ENCODE assay signal across 13 mouse cellular contexts in the genomic region with DNA sequence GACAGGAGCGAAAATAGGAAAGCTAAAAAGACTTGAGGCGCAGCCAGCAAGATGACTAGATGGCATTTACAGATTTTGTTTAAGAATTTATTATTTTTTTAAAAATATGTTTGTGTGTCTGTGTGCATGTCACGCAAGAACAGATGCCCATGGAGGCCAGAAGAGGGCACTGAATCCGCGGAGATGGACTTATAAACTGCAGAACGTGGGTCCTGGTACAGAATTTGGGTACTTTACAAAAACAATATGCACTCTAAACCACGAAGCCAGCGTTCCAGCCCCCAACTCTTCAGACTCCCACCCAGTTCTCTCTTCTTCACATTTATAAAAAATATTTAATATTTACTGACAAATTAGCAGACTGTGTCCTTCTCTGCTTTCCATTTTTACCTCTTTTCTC. TPM values are rescaled to one million over a fixed set of nuclear protein-coding genes. Genes with fewer than 3 reads are reported as not detected.
DNase-seq lines count a peak whose midpoint lies in the region; ATAC-seq and TF ChIP-seq lines count a peak whose summit lies in the region.
"Had no signal": no experiment of that assay in that cellular context is flagged by ENCODE, and none has a peak within 500 bp of the region (broad histone marks: within the 10 kb centered on the region; RNA-seq: fewer than 3 reads in every experiment).

No protein-coding gene starts in this region.

- peak overlapping the region; percentile 89; the same call in 1 of the 2 replicates for H3K4me3 ChIP-seq in heart, embryonic 13.5 days
- H3K4me3 ChIP-seq in heart, adult 2 months: no peak overlapping the region
- H3K4me3 ChIP-seq in midbrain, embryonic 10.5 days: peak overlapping the region; percentile 97
- H3K4me3 ChIP-seq in midbrain, postnatal 0 days (ENCODE audit: low read depth, low read length): no peak overlapping the region
- peak overlapping the region; percentile 80; the same call in 1 of the 2 replicates for H3K4me3 ChIP-seq in embryonic facial prominence, embryonic 14.5 days (ENCODE audit: low read depth, low read length)
- H3K4me3 ChIP-seq in stomach, embryonic 14.5 days (ENCODE audit: low read depth, low read length): no peak overlapping the region

- H3K27me3 ChIP-seq in heart, embryonic 13.5 days (replicated peaks): no peaks in the 10 kb centered on the region
- H3K27me3 ChIP-seq in heart, adult 2 months (ENCODE audit: control insufficient read depth, insufficient read depth, low read length): no peaks in the 10 kb centered on the region
- no peaks in the 10 kb centered on the region for H3K27me3 ChIP-seq in midbrain, embryonic 10.5 days (ENCODE audit: low read depth, poor library complexity, severe bottlenecking)
- no peaks in the 10 kb centered on the region for H3K27me3 ChIP-seq in midbrain, postnatal 0 days (ENCODE audit: insufficient read depth, low read length)
- no peaks in the 10 kb centered on the region for H3K27me3 ChIP-seq in embryonic facial prominence, embryonic 14.5 days (replicated peaks; ENCODE audit: control insufficient read depth, insufficient read depth, low read length)
- no peaks in the 10 kb centered on the region for H3K27me3 ChIP-seq in stomach, embryonic 14.5 days (ENCODE audit: control insufficient read depth, insufficient read depth, low read length)

- H3K4me1 ChIP-seq in heart, embryonic 13.5 days: peaks cover 24% of the 10 kb centered on the region
- H3K4me1 ChIP-seq in heart, adult 2 months (ENCODE audit: control insufficient read depth, insufficient read depth, low read length): peaks cover 9% of the 10 kb centered on the region
- peaks cover 22% of the 10 kb centered on the region for H3K4me1 ChIP-seq in midbrain, embryonic 10.5 days
- peaks cover 6% of the 10 kb centered on the region; the same call in 1 of the 2 replicates for H3K4me1 ChIP-seq in midbrain, postnatal 0 days (ENCODE audit: insufficient read depth, low read length)
- peaks cover 17% of the 10 kb centered on the region for H3K4me1 ChIP-seq in embryonic facial prominence, embryonic 14.5 days (ENCODE audit: control insufficient read depth, insufficient read depth, low read length)
- H3K4me1 ChIP-seq in stomach, embryonic 14.5 days (ENCODE audit: control insufficient read depth, insufficient read depth, low read length): peaks cover 12% of the 10 kb centered on the region

- DNase-seq in heart, adult 2 months: no peak
- DNase-seq in midbrain, embryonic 10.5 days (ENCODE audit: low spot score): no peak
- DNase-seq in midbrain, postnatal 0 days (ENCODE audit: low spot score): no peak
- DNase-seq in embryonic facial prominence, embryonic 14.5 days (ENCODE audit: low spot score): no peak
- DNase-seq in right cerebral cortex, postnatal 10 days (ENCODE audit: low spot score in 2 of 2): no peak
- no peak for DNase-seq in retina, embryonic 14.5 days (ENCODE audit: low spot score)
- DNase-seq: adrenal gland, adult 8-10 months; cerebellum, adult 2 months; heart, postnatal 4 days had no signal

- peak overlapping the region; percentile 66; the same call in 1 of the 2 replicates for H3K9ac ChIP-seq in heart, embryonic 13.5 days
- no peak overlapping the region for H3K9ac ChIP-seq in heart, adult 2 months (ENCODE audit: low read depth, low read length)
- no peak overlapping the region for H3K9ac ChIP-seq in midbrain, postnatal 0 days (replicated peaks; ENCODE audit: low read length, poor library complexity, severe bottlenecking)
- H3K9ac ChIP-seq in embryonic facial prominence, embryonic 14.5 days (ENCODE audit: low read depth, low read length): peak overlapping the region; percentile 95; the same call in 1 of the 2 replicates
- no peak overlapping the region for H3K9ac ChIP-seq in stomach, embryonic 14.5 days (replicated peaks; ENCODE audit: low read depth, low read length)

- peaks cover 25% of the 10 kb centered on the region for H3K36me3 ChIP-seq in heart, embryonic 13.5 days
- H3K36me3 ChIP-seq in heart, adult 2 months (ENCODE audit: control insufficient read depth, insufficient read depth, low read length): peaks cover 16% of the 10 kb centered on the region
- peaks cover 29% of the 10 kb centered on the region for H3K36me3 ChIP-seq in midbrain, embryonic 10.5 days
- no peaks in the 10 kb centered on the region for H3K36me3 ChIP-seq in midbrain, postnatal 0 days (ENCODE audit: insufficient read depth, low read length)
- peaks cover 13% of the 10 kb centered on the region; the same call in 1 of the 2 replicates for H3K36me3 ChIP-seq in embryonic facial prominence, embryonic 14.5 days (ENCODE audit: control insufficient read depth, insufficient read depth, low read length)
- H3K36me3 ChIP-seq in stomach, embryonic 14.5 days (ENCODE audit: control insufficient read depth, insufficient read depth, low read length): peaks cover 6% of the 10 kb centered on the region; the same call in 1 of the 2 replicates

- no peak for TF ChIP-seq POLR2A in heart, adult 2 months (IDR thresholded peaks at IDR 0.05; ENCODE audit: insufficient read depth, low read depth, low read length)

- H3K4me2 ChIP-seq in heart, embryonic 13.5 days: peak overlapping the region; percentile 79
- no peak overlapping the region for H3K4me2 ChIP-seq in midbrain, postnatal 0 days (ENCODE audit: low read depth, low read length, poor library complexity, severe bottlenecking)
- peak overlapping the region; percentile 71 for H3K4me2 ChIP-seq in embryonic facial prominence, embryonic 14.5 days (ENCODE audit: low read depth, low read length)
- H3K4me2 ChIP-seq in stomach, embryonic 14.5 days (replicated peaks; ENCODE audit: low read depth, low read length): peak overlapping the region; percentile 65

- peaks cover 7% of the 10 kb centered on the region for H3K79me2 ChIP-seq in heart, adult 2 months (replicated peaks; ENCODE audit: control insufficient read depth, insufficient read depth, low read length)

- TF ChIP-seq EP300 in heart, adult 2 months (IDR thresholded peaks at IDR 0.05; ENCODE audit: insufficient read depth, low read depth, low read length): no peak

- no peak for ATAC-seq in heart, embryonic 13.5 days (ENCODE audit: extremely low read depth, insufficient number of reproducible peaks, low FRiP score, low TSS enrichment)
- no peak for ATAC-seq in midbrain, postnatal 0 days (ENCODE audit: low FRiP score)
- no peak for ATAC-seq in embryonic facial prominence, embryonic 14.5 days (ENCODE audit: low read depth)
- no peak for ATAC-seq in stomach, embryonic 14.5 days (ENCODE audit: insufficient number of reproducible peaks, insufficient read depth, low FRiP score, low read depth)

- intact Hi-C loops in heart, adult 2 months (cut with DNase I): loop anchor here (2.0 to 10.0 kb wide), 3 partner anchors 42 to 306 kb away; a partner anchor contains a TSS

- H3K9me3 ChIP-seq in heart, embryonic 13.5 days: no peaks in the 10 kb centered on the region
- H3K9me3 ChIP-seq in midbrain, embryonic 10.5 days (replicated peaks): no peaks in the 10 kb centered on the region
- no peaks in the 10 kb centered on the region for H3K9me3 ChIP-seq in midbrain, postnatal 0 days (ENCODE audit: low read length)
- H3K9me3 ChIP-seq in embryonic facial prominence, embryonic 14.5 days (ENCODE audit: control insufficient read depth, low read length): no peaks in the 10 kb centered on the region
- H3K9me3 ChIP-seq in stomach, embryonic 14.5 days (ENCODE audit: control insufficient read depth, low read depth, low read length): no peaks in the 10 kb centered on the region
- H3K9me3 ChIP-seq: G1E had no signal

- WGBS in heart, embryonic 13.5 days: 70% methylated on average over 8 of the region's 8 CpGs
- WGBS in heart, adult 2 months: 73% methylated on average over 8 of the region's 8 CpGs
- WGBS in midbrain, embryonic 10.5 days: 70% methylated on average over 8 of the region's 8 CpGs
- 74% methylated on average over 8 of the region's 8 CpGs for WGBS in midbrain, postnatal 0 days
- 73% methylated on average over 8 of the region's 8 CpGs for WGBS in embryonic facial prominence, embryonic 14.5 days
- 76% methylated on average over 8 of the region's 8 CpGs for WGBS in stomach, embryonic 14.5 days

- TF ChIP-seq CTCF in heart, adult 2 months (IDR thresholded peaks at IDR 0.05): no peak
- TF ChIP-seq CTCF in midbrain, postnatal 0 days (IDR thresholded peaks at IDR 0.05): no peak

- no peak overlapping the region for H3K27ac ChIP-seq in heart, embryonic 13.5 days (replicated peaks)
- no peak overlapping the region for H3K27ac ChIP-seq in heart, adult 2 months
- H3K27ac ChIP-seq in midbrain, embryonic 10.5 days (replicated peaks): no peak overlapping the region
- H3K27ac ChIP-seq in midbrain, postnatal 0 days (ENCODE audit: low read depth, low read length): no peak overlapping the region
- H3K27ac ChIP-seq in embryonic facial prominence, embryonic 14.5 days (replicated peaks; ENCODE audit: low read depth, low read length): no peak overlapping the region
- no peak overlapping the region for H3K27ac ChIP-seq in stomach, embryonic 14.5 days (ENCODE audit: low read length)
- H3K27ac ChIP-seq: macrophage had no signal

RNA-seq across cellular contexts. Expression of a gene that starts 1.2 kb away (rescaled TPM):
- polyA plus RNA-seq in heart, embryonic 13.5 days (2015; fragmentation: Nextera tagmentation; extraction: Ambion mirVana): 12.1 and 17.3 TPM in 2 replicates
- 10 to 100 TPM; 25.7 to 27.3 TPM for total RNA-seq in heart, adult 2 months (2021)
- 8.6 and 17.5 TPM in 2 replicates for polyA plus RNA-seq in heart, adult 2 months (2012; rRNA removed)
- polyA plus RNA-seq in midbrain, embryonic 10.5 days (2016; fragmentation: Nextera tagmentation; extraction: Ambion mirVana): 49.4 and 52.8 TPM in 2 replicates
- 34.5 and 41.4 TPM in 2 replicates for total RNA-seq in midbrain, postnatal 0 days (2014; rRNA removed)
- 41.8 and 46.7 TPM in 2 replicates for polyA plus RNA-seq in midbrain, postnatal 0 days (2015; fragmentation: Nextera tagmentation; extraction: Ambion mirVana)
- polyA plus RNA-seq in embryonic facial prominence, embryonic 14.5 days (2014; fragmentation: Nextera tagmentation; extraction: Ambion mirVana): 39.8 and 53.0 TPM in 2 replicates
- 61.9 and 62.0 TPM in 2 replicates for polyA plus RNA-seq in stomach, embryonic 14.5 days (2014; fragmentation: Nextera tagmentation; extraction: Ambion mirVana)

RNA-seq across cellular contexts. Expression of a gene that starts 20.5 kb away (rescaled TPM):
- 1.2 and 1.3 TPM in 2 replicates for polyA plus RNA-seq in heart, embryonic 13.5 days (2015; fragmentation: Nextera tagmentation; extraction: Ambion mirVana)
- under 1 TPM; 0.18 to 0.23 TPM for total RNA-seq in heart, adult 2 months (2021)
- 0.06 and 0.32 TPM in 2 replicates for polyA plus RNA-seq in heart, adult 2 months (2012; rRNA removed)
- 30.1 and 44.5 TPM in 2 replicates for polyA plus RNA-seq in midbrain, embryonic 10.5 days (2016; fragmentation: Nextera tagmentation; extraction: Ambion mirVana)
- total RNA-seq in midbrain, postnatal 0 days (2014; rRNA removed): 17.9 and 20.9 TPM in 2 replicates
- 22.9 and 26.0 TPM in 2 replicates for polyA plus RNA-seq in midbrain, postnatal 0 days (2015; fragmentation: Nextera tagmentation; extraction: Ambion mirVana)
- 2.8 and 3.5 TPM in 2 replicates for polyA plus RNA-seq in embryonic facial prominence, embryonic 14.5 days (2014; fragmentation: Nextera tagmentation; extraction: Ambion mirVana)
- polyA plus RNA-seq in stomach, embryonic 14.5 days (2014; fragmentation: Nextera tagmentation; extraction: Ambion mirVana): 4.7 and 5.4 TPM in 2 replicates
- polyA plus RNA-seq: G1E had no signal

RNA-seq across cellular contexts. Expression of a gene that starts 40.8 kb away (rescaled TPM):
- 7.8 and 8.1 TPM in 2 replicates for polyA plus RNA-seq in heart, embryonic 13.5 days (2015; fragmentation: Nextera tagmentation; extraction: Ambion mirVana)
- total RNA-seq in heart, adult 2 months (2021): 10 to 100 TPM in 1 of 2 experiments, 1 to 10 TPM in 1; 9.0 to 10.6 TPM
- polyA plus RNA-seq in heart, adult 2 months (2012; rRNA removed): 2.4 and 7.7 TPM in 2 replicates
- polyA plus RNA-seq in midbrain, embryonic 10.5 days (2016; fragmentation: Nextera tagmentation; extraction: Ambion mirVana): 12.1 and 12.8 TPM in 2 replicates
- total RNA-seq in midbrain, postnatal 0 days (2014; rRNA removed): 16.3 and 38.0 TPM in 2 replicates
- polyA plus RNA-seq in midbrain, postnatal 0 days (2015; fragmentation: Nextera tagmentation; extraction: Ambion mirVana): 9.0 and 12.6 TPM in 2 replicates
- 14.5 and 15.4 TPM in 2 replicates for polyA plus RNA-seq in embryonic facial prominence, embryonic 14.5 days (2014; fragmentation: Nextera tagmentation; extraction: Ambion mirVana)
- 20.6 and 21.4 TPM in 2 replicates for polyA plus RNA-seq in stomach, embryonic 14.5 days (2014; fragmentation: Nextera tagmentation; extraction: Ambion mirVana)

Comparison
In these comparisons a context has a peak if more than half of its experiments do, and no peak if none do; other contexts are left out.
1. H3K4me3 ChIP-seq: peak in heart, embryonic 13.5 days (single experiment), midbrain, embryonic 10.5 days (single experiment) and embryonic facial prominence, embryonic 14.5 days (single experiment); none in heart, adult 2 months (single experiment), midbrain, postnatal 0 days (single experiment) and stomach, embryonic 14.5 days (single experiment).
2. H3K9ac ChIP-seq: peak in heart, embryonic 13.5 days (single experiment) and embryonic facial prominence, embryonic 14.5 days (single experiment); none in heart, adult 2 months (single experiment), midbrain, postnatal 0 days (single experiment) and stomach, embryonic 14.5 days (single experiment).